Mouse (Mus musculus) heart, postnatal 0 days (tissue): Measurements from ENCODE around the gene Kif7. TPM values are rescaled to one million over a fixed set of nuclear protein-coding genes. Genes with fewer than 3 reads are reported as not detected.

ENCODE experiments used
- ATAC-seq: fragments of 200-750 bp; cut with Nextera tagmentation; 2 replicates; pipeline ENCODE4 v1.8.0; 2017; ENCODE audit warnings: low read depth, moderate number of reproducible peaks, moderate library complexity; ENCODE audit not compliant: insufficient read depth
- DNase-seq: peaks from one replicate; pipeline ENCODE4 v3.0.0-alpha.2; 2016; ENCODE audit warnings: low spot score
- H3K27ac ChIP-seq: fragments of 300-500 bp; sonication (generic); 2 replicates; pipeline ENCODE4 v1.5.1; 2014; ENCODE audit warnings: low read depth, mild to moderate bottlenecking
- H3K27me3 ChIP-seq: fragments of 300-500 bp; sonication (generic); 2 replicates; pipeline ENCODE4 v1.6.1; 2014; ENCODE audit warnings: low read length, mixed read lengths; ENCODE audit not compliant: control insufficient read depth, insufficient read depth
- H3K36me3 ChIP-seq: fragments of 300-500 bp; sonication (generic); replicated peaks from 2 replicates; pipeline ENCODE4 v1.6.1; 2014; ENCODE audit warnings: low read length, mixed read lengths; ENCODE audit not compliant: control insufficient read depth, insufficient read depth
- H3K4me1 ChIP-seq: fragments of 300-500 bp; sonication (generic); 2 replicates; pipeline ENCODE4 v1.6.1; 2014; ENCODE audit warnings: antibody characterized with exemption; ENCODE audit not compliant: control insufficient read depth, insufficient read depth
- H3K4me2 ChIP-seq: fragments of 300-500 bp; sonication (generic); 2 replicates; pipeline ENCODE4 v1.6.1; 2014; ENCODE audit warnings: low read depth, mild to moderate bottlenecking, low read length, moderate library complexity
- H3K4me3 ChIP-seq: fragments of 300-500 bp; sonication (generic); 2 replicates; pipeline ENCODE4 v1.5.1; 2014; ENCODE audit warnings: low read depth, low read length
- H3K9ac ChIP-seq: fragments of 300-500 bp; sonication (generic); replicated peaks from 2 replicates; pipeline ENCODE4 v1.6.1; 2014; ENCODE audit warnings: low read depth, low read length, mixed read lengths
- H3K9me3 ChIP-seq: fragments of 300-500 bp; sonication (generic); replicated peaks from 2 replicates; pipeline ENCODE4 v1.6.1; 2016; ENCODE audit warnings: low read length; ENCODE audit not compliant: control insufficient read depth
- CTCF ChIP-seq: IDR thresholded peaks from 2 replicates; pipeline ENCODE4 v1.5.1; 2016; ENCODE audit warnings: antibody characterized with exemption, control low read depth, low read depth
- EP300 ChIP-seq: IDR thresholded peaks from 2 replicates; pipeline ENCODE4 v1.6.1; 2016; ENCODE audit warnings: antibody characterized with exemption, low read depth
- WGBS: fragments of 180-500 bp; shearing (Covaris S2); extraction: QIAGEN DNeasy Blood & Tissue Kit; methylation state at CpG from one replicate; pipeline ENCODE4 v1.1.7; 2014; 5-methylcytosine and 5-hydroxymethylcytosine counted together
- polyA plus RNA-seq: library from polyadenylated mRNA; unstranded; fragments of >200 nt; fragmentation: Nextera tagmentation; extraction: Ambion mirVana; gene quantifications from 2 replicates; pipeline ENCODE4 v1.2.1, GENCODE M21; 2015
- total RNA-seq: library from RNA; depleted of rRNA; stranded (reverse); fragments of >200 nt; gene quantifications from 2 replicates; pipeline ENCODE4 v1.2.3, GENCODE M21; 2014; ENCODE audit warnings: low replicate concordance

The Kif7 gene
- total and polyA plus RNA-seq, 2 experiments from 2014 or later: 0.92 to 1.7 TPM

GRCm38 (mm10) chr7:79727091-79727490 lies 11.6 kb upstream of the Kif7 start:
- H3K4me2 ChIP-seq: no peak overlapping the region
- H3K9ac ChIP-seq: no peak overlapping the region
- 6% methylated on average over 2 of the region's 2 CpGs for WGBS
- no peak overlapping the region for H3K4me3 ChIP-seq
- no peaks in the 10 kb centered on the region; the same call in 1 of the 2 replicates for H3K4me1 ChIP-seq
- ATAC-seq (peak; percentile 45; the same call in 1 of the 2 replicates), DNase-seq (peak; percentile 40)
- H3K36me3 ChIP-seq: no peaks in the 10 kb centered on the region
- peaks cover 12% of the 10 kb centered on the region; the same call in 1 of the 2 replicates for H3K27me3 ChIP-seq
- H3K9me3 ChIP-seq: no peaks in the 10 kb centered on the region
- H3K27ac ChIP-seq: no peak overlapping the region
- TF ChIP-seq CTCF (peak; percentile 79), EP300 (no peak)

- 0 out of 2 replicates have a peak, but pooled peaks cover 3% of the 10 kb centered on the region for H3K27me3 ChIP-seq
- no peaks in the 10 kb centered on the region for H3K36me3 ChIP-seq
- H3K4me1 ChIP-seq: peaks cover 3% of the 10 kb centered on the region; the same call in 1 of the 2 replicates
- ATAC-seq (peak; percentile 90), DNase-seq (peak; percentile 63)
- TF ChIP-seq EP300 (no peak), CTCF (no peak)
- WGBS: under 1% methylated on average over 46 of the region's 48 CpGs
- peak overlapping the region; percentile 92 for H3K4me2 ChIP-seq
- H3K27ac ChIP-seq: peak overlapping the region; percentile 78
- peak overlapping the region; percentile 78 for H3K4me3 ChIP-seq
- peak overlapping the region; percentile 76 for H3K9ac ChIP-seq
- no peaks in the 10 kb centered on the region for H3K9me3 ChIP-seq
Measured at GRCm38 (mm10) chr7:79721386-79721977, 6.0 kb upstream of the Kif7 start.

GRCm38 (mm10) chr7:79710831-79711230 lies 4.7 kb downstream of the Kif7 start:
- 49% methylated on average over 17 of the region's 17 CpGs for WGBS
- no peaks in the 10 kb centered on the region for H3K36me3 ChIP-seq
- H3K4me2 ChIP-seq: no peak overlapping the region
- no peak for ATAC-seq
- no peaks in the 10 kb centered on the region for H3K4me1 ChIP-seq
- H3K27ac ChIP-seq: no peak overlapping the region
- peaks cover 22% of the 10 kb centered on the region for H3K27me3 ChIP-seq
- DNase-seq: no peak
- H3K9me3 ChIP-seq: no peaks in the 10 kb centered on the region
- H3K4me3 ChIP-seq: no peak overlapping the region
- no peak overlapping the region for H3K9ac ChIP-seq
- no peak for TF ChIP-seq CTCF
- no peak for TF ChIP-seq EP300

GRCm38 (mm10) chr7:79710130-79710607 lies 5.4 kb downstream of the Kif7 start:
- H3K36me3 ChIP-seq: no peaks in the 10 kb centered on the region
- H3K27me3 ChIP-seq: peaks cover 22% of the 10 kb centered on the region
- peak; percentile 69 for ATAC-seq
- no peak overlapping the region for H3K27ac ChIP-seq
- H3K4me1 ChIP-seq: no peaks in the 10 kb centered on the region
- no peak overlapping the region for H3K9ac ChIP-seq
- peak overlapping the region; percentile 59 for H3K4me2 ChIP-seq
- 4% methylated on average over 55 of the region's 55 CpGs for whole genome bisulfite sequencing
- H3K4me3 ChIP-seq: peak overlapping the region; percentile 37
- DNase-seq: peak; percentile 30
- no peak for TF ChIP-seq EP300
- peak; percentile 16; the same call in 1 of the 2 replicates for TF ChIP-seq CTCF
- H3K9me3 ChIP-seq: no peaks in the 10 kb centered on the region

- no peak for TF ChIP-seq CTCF
- no peak for TF ChIP-seq EP300
- H3K4me1 ChIP-seq: no peaks in the 10 kb centered on the region
- H3K27me3 ChIP-seq: peaks cover 12% of the 10 kb centered on the region; the same call in 1 of the 2 replicates
- H3K36me3 ChIP-seq: peaks cover 9% of the 10 kb centered on the region
- no peak overlapping the region for H3K9ac ChIP-seq
- no peak overlapping the region for H3K4me3 ChIP-seq
- no peak overlapping the region for H3K4me2 ChIP-seq
- no peak for DNase-seq
- 54% methylated on average over 5 of the region's 5 CpGs for WGBS
- ATAC-seq: no peak
- H3K27ac ChIP-seq: no peak overlapping the region
- H3K9me3 ChIP-seq: no peaks in the 10 kb centered on the region
Measured at GRCm38 (mm10) chr7:79705210-79705609, 10.3 kb downstream of the Kif7 start.

- Histone ChIP-seq H3K9me3 (no peaks in the 10 kb centered on the region), H3K36me3 (peaks cover 25% of the 10 kb centered on the region), H3K27me3 (no peaks in the 10 kb centered on the region), H3K9ac (no peak overlapping the region), H3K4me1 (no peaks in the 10 kb centered on the region), H3K27ac (no peak overlapping the region), H3K4me3 (no peak overlapping the region), H3K4me2 (no peak overlapping the region)
- TF ChIP-seq EP300 (no peak), CTCF (no peak)
- peak; percentile 30; the same call in 1 of the 2 replicates for ATAC-seq
- 62% methylated on average over 16 of the region's 16 CpGs for WGBS
- peak; percentile 26 for DNase-seq
Measured at GRCm38 (mm10) chr7:79702755-79703154, 12.8 kb downstream of the Kif7 start.
